Mouse (Mus musculus) liver, embryonic 14.5 days (tissue): ENCODE data around the gene Il12rb1. TPM values are rescaled to one million over a fixed set of nuclear protein-coding genes. Genes with fewer than 3 reads are reported as not detected.

ENCODE experiments used
- ATAC-seq: fragments of 200-750 bp; cut with Nextera tagmentation; 2 replicates; pipeline ENCODE4 v1.8.0; 2017; ENCODE audit warnings: moderate number of reproducible peaks, mild to moderate bottlenecking, moderate library complexity; ENCODE audit not compliant: insufficient read depth
- DNase-seq, 3 experiments: peaks; one replicate each; pipeline ENCODE4 v3.0.0-alpha.2; 2012 to 2013; ENCODE audit warnings: low read depth in 3 of 3, low spot score in 3 of 3
- H3K27ac ChIP-seq: fragments of 300-500 bp; sonication (generic); 2 replicates; pipeline ENCODE4 v1.5.1; 2014; ENCODE audit warnings: moderate library complexity, mild to moderate bottlenecking, control low read depth, inconsistent platforms
- H3K27me3 ChIP-seq: fragments of 300-500 bp; sonication (generic); 2 replicates; pipeline ENCODE4 v1.6.1; 2014; ENCODE audit warnings: mild to moderate bottlenecking, low read length, moderate library complexity; ENCODE audit not compliant: control insufficient read depth, insufficient read depth
- H3K36me3 ChIP-seq: fragments of 300-500 bp; sonication (generic); replicated peaks from 2 replicates; pipeline ENCODE4 v1.6.1; 2014; ENCODE audit warnings: low read depth; ENCODE audit not compliant: control insufficient read depth, insufficient read depth
- H3K4me1 ChIP-seq, 2 experiments: fragments of 200-500 bp in 1 of 2; fragments of 300-500 bp in 1 of 2; sonication (generic) in 1 of 2; replicated peaks; 2 replicates each; pipeline ENCODE4 v1.6.1; 2012 to 2014; ENCODE audit warnings: antibody characterized with exemption in 1 of 2, inconsistent platforms in 1 of 2, low read length in 1 of 2; ENCODE audit not compliant: control insufficient read depth in 2 of 2, insufficient read depth in 2 of 2
- H3K4me2 ChIP-seq: fragments of 300-500 bp; sonication (generic); 2 replicates; pipeline ENCODE4 v1.6.1; 2014; ENCODE audit warnings: low read depth, mild to moderate bottlenecking, control low read depth, moderate library complexity
- H3K4me3 ChIP-seq, 2 experiments: fragments of 200-500 bp in 1 of 2; fragments of 300-500 bp in 1 of 2; sonication (generic) in 1 of 2; 2 replicates each; pipeline ENCODE4 v1.5.1; 2012 to 2014; ENCODE audit warnings: low read depth in 2 of 2, low read length in 2 of 2, mild to moderate bottlenecking in 2 of 2, control low read depth in 1 of 2, inconsistent platforms in 1 of 2, moderate library complexity in 1 of 2; ENCODE audit not compliant: insufficient read depth in 1 of 2
- H3K9ac ChIP-seq: fragments of 300-500 bp; sonication (generic); replicated peaks from 2 replicates; pipeline ENCODE4 v1.6.1; 2014; ENCODE audit warnings: mild to moderate bottlenecking, control low read depth, moderate library complexity
- H3K9me3 ChIP-seq: fragments of 300-500 bp; sonication (generic); 2 replicates; pipeline ENCODE4 v1.6.1; 2016; ENCODE audit warnings: low read length, mixed read lengths; ENCODE audit not compliant: control insufficient read depth
- CTCF ChIP-seq: IDR thresholded peaks from 2 replicates; pipeline ENCODE4 v1.5.1; 2016; ENCODE audit warnings: antibody characterized with exemption, low read depth, control low read depth
- EP300 ChIP-seq: IDR thresholded peaks from 2 replicates; pipeline ENCODE4 v1.6.1; 2016; ENCODE audit warnings: antibody characterized with exemption, low read depth
- WGBS: fragments of 180-500 bp; shearing (Covaris S2); extraction: QIAGEN DNeasy Blood & Tissue Kit; methylation state at CpG from one replicate; pipeline ENCODE4 v1.1.7; 2014; ENCODE audit not compliant: insufficient replicate concordance; 5-methylcytosine and 5-hydroxymethylcytosine counted together
- polyA plus RNA-seq, 2 experiments: library from polyadenylated mRNA; depleted of rRNA in 1 of 2; stranded (reverse) in 1 of 2; unstranded in 1 of 2; fragments of >200 nt; fragmentation: Nextera tagmentation in 1 of 2; extraction: Ambion mirVana in 1 of 2; gene quantifications; 2 replicates each; pipeline versions ENCODE4 v1.2.1 to v1.2.3; 2012 to 2014

The Il12rb1 gene
- polyA plus RNA-seq, 2 experiments, result 0.11 to 0.18 TPM

- Histone ChIP-seq H3K4me1 (peaks cover 64 to 66% of the 10 kb centered on the region in 2 experiments), H3K27me3 (no peaks in the 10 kb centered on the region), H3K27ac (peak overlapping the region; percentile 85), H3K9ac (peak overlapping the region; percentile 38; the same call in 1 of the 2 replicates), H3K4me3 (no peak overlapping the region), H3K36me3 (no peaks in the 10 kb centered on the region; the same call in 1 of the 2 replicates), H3K4me2 (peak overlapping the region; percentile 80), H3K9me3 (no peaks in the 10 kb centered on the region)
- DNase-seq (peak; percentile 73 to 77 (median 75)), ATAC-seq (no peak)
- no peak for TF ChIP-seq EP300
- 9% methylated on average over 1 of the region's 1 CpGs for WGBS
Observed at GRCm38 (mm10) chr8:70762118-70762517, 46.1 kb upstream of the Il12rb1 start.

GRCm38 (mm10) chr8:70763354-70763753, 44.9 kb upstream of the Il12rb1 start:
- Histone ChIP-seq H3K9me3 (no peaks in the 10 kb centered on the region), H3K27ac (peak overlapping the region; percentile 85), H3K4me3 (peak overlapping the region; percentile 0 to 3; a peak in 3 of 4 replicates), H3K4me1 (peaks cover 66% of the 10 kb centered on the region in 2 experiments), H3K27me3 (no peaks in the 10 kb centered on the region), H3K4me2 (peak overlapping the region; percentile 99), H3K36me3 (no peaks in the 10 kb centered on the region; the same call in 1 of the 2 replicates), H3K9ac (peak overlapping the region; percentile 51; the same call in 1 of the 2 replicates)
- TF ChIP-seq EP300 (no peak), CTCF (peak; percentile 95)
- 1% methylated on average over 3 of the region's 3 CpGs for WGBS
- no peak for ATAC-seq
- DNase-seq, result peak in 1 of 3 experiments; percentile 56

- Histone ChIP-seq H3K4me3 (peak overlapping the region; percentile 0 to 3; a peak in 3 of 4 replicates), H3K9ac (peak overlapping the region; percentile 51), H3K36me3 (no peaks in the 10 kb centered on the region; the same call in 1 of the 2 replicates), H3K4me1 (peaks cover 65 to 66% of the 10 kb centered on the region in 2 experiments), H3K27ac (peak overlapping the region; percentile 85), H3K9me3 (no peaks in the 10 kb centered on the region), H3K27me3 (no peaks in the 10 kb centered on the region), H3K4me2 (peak overlapping the region; percentile 99)
- 10% methylated on average over 8 of the region's 8 CpGs for WGBS
- peak; percentile 49 for ATAC-seq
- peak; percentile 83 to 94 (median 85) for DNase-seq
- no peak for TF ChIP-seq CTCF
- TF ChIP-seq EP300, result peak; percentile 73
Observed at GRCm38 (mm10) chr8:70764026-70764425, 44.2 kb upstream of the Il12rb1 start.

GRCm38 (mm10) chr8:70764676-70765075, 43.6 kb upstream of the Il12rb1 start:
- no peak for ATAC-seq
- 0 out of 2 replicates have a peak, but pooled peaks have one; percentile 13 for TF ChIP-seq CTCF
- no peak for TF ChIP-seq EP300
- DNase-seq, result no peak
- Histone ChIP-seq H3K36me3 (no peaks in the 10 kb centered on the region; the same call in 1 of the 2 replicates), H3K27me3 (no peaks in the 10 kb centered on the region), H3K4me1 (peaks cover 63 to 65% of the 10 kb centered on the region in 2 experiments), H3K4me2 (peak overlapping the region; percentile 99), H3K4me3 (no peak overlapping the region; a peak in 1 of 4 replicates), H3K9ac (peak overlapping the region; percentile 51), H3K9me3 (no peaks in the 10 kb centered on the region), H3K27ac (peak overlapping the region; percentile 85)
- WGBS, result 76% methylated on average over 13 of the region's 13 CpGs

- H3K4me1 ChIP-seq, result peaks cover 61 to 65% of the 10 kb centered on the region in 2 experiments
- 28% methylated on average over 9 of the region's 9 CpGs for WGBS
- peak overlapping the region; percentile 99 for H3K4me2 ChIP-seq
- H3K9me3 ChIP-seq, result no peaks in the 10 kb centered on the region
- peak overlapping the region; percentile 25 to 72; a peak in 3 of 4 replicates for H3K4me3 ChIP-seq
- no peak overlapping the region; the same call in 1 of the 2 replicates for H3K9ac ChIP-seq
- H3K36me3 ChIP-seq, result no peaks in the 10 kb centered on the region; the same call in 1 of the 2 replicates
- H3K27me3 ChIP-seq, result no peaks in the 10 kb centered on the region
- H3K27ac ChIP-seq, result peak overlapping the region; percentile 79
- DNase-seq (no peak), ATAC-seq (no peak)
- TF ChIP-seq EP300, result no peak
- no peak for TF ChIP-seq CTCF
Observed at GRCm38 (mm10) chr8:70765329-70765728, 42.9 kb upstream of the Il12rb1 start.
